Mouse (Mus musculus) spleen, postnatal 14 days (tissue): ENCODE data around the gene Mpzl3.
"Not testable (repeated sequence)": the region's sequence is repeated elsewhere in the genome, so short reads cannot be mapped to it uniquely, and the experiment has no call there.

ENCODE experiments used
- DNase-seq, 2 experiments: peaks; one replicate each; pipeline ENCODE4 v3.0.0; 2021 to 2022; ENCODE audit warnings: low spot score in 2 of 2

The Mpzl3 gene

DNA sequence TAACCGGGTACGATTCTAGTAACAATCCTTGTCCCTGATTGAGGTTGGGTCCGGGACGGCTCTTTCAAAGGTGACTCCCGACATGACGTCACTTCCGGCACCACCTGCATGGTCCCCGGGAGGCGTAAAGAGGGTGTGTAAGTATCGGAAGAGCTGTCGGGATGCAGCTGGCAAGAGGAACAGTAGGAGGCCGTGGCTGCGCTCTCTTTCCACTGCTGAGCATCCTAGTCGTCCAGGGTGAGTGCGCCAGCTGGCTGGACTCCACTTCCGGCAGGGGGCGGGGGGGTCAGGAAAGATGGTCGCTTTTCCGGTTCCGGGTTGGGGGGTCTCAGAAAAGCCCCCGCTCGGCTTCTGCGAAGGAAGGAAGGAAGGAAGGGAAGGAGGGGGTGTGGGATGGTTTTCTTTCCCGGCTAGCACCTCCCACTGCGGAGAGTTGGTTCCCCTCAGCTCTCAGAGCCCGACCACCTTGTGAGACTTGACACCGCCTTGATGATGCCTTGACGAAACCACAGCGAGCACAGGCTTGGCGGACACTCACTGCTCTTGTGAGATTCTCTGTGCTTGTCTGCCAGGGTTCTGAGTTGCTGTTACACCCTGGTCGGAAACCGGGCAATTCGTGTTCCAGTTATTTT is at the start of gene Mpzl3:
Gene Mpzl3, plus strand, starts transcription at position 105 of the 632 bp plus-strand sequence.
- DNase-seq = peak; percentile 31 to 67

DNA sequence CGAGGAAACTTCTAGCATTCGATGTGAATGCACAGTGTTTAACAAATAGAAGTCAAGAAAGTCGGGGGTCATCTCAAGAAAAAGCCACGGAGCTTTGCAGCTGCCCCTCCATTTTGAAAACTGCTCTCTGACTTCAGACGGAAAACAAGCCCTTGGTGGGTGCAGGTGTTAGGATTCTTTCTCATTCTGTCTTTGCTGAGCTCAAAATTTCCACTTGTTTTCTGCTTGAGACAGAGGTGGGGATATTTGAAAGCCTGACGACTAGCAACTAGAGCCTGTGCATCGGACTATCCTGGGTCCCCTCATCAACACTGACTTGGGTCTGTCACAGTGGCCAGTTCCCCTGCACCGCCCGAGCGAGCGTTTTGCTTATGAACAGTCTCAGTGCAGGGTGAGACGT is 47.6 kb upstream of the Mpzl3 start:
- no peak for DNase-seq

DNA sequence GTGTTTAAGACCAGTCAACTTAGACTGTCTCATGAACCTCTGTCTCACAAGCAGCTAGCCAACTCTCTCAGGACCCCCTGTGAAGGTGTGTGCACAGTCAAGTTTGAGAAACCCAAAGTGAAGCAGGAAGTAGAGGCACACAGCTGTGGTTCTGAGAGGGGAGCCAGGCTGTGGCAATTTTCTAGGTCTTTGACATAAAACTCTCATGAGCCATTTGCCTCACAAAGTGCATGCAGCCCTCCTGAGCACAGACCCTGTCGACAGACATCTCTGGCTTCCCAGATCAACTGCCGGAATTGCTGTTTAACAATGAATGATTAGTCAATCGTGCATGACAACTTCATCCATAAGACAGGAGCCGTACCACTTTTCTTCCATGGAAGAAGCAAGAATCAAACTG is 46.6 kb upstream of the Mpzl3 start:
- DNase-seq = no peak

DNA sequence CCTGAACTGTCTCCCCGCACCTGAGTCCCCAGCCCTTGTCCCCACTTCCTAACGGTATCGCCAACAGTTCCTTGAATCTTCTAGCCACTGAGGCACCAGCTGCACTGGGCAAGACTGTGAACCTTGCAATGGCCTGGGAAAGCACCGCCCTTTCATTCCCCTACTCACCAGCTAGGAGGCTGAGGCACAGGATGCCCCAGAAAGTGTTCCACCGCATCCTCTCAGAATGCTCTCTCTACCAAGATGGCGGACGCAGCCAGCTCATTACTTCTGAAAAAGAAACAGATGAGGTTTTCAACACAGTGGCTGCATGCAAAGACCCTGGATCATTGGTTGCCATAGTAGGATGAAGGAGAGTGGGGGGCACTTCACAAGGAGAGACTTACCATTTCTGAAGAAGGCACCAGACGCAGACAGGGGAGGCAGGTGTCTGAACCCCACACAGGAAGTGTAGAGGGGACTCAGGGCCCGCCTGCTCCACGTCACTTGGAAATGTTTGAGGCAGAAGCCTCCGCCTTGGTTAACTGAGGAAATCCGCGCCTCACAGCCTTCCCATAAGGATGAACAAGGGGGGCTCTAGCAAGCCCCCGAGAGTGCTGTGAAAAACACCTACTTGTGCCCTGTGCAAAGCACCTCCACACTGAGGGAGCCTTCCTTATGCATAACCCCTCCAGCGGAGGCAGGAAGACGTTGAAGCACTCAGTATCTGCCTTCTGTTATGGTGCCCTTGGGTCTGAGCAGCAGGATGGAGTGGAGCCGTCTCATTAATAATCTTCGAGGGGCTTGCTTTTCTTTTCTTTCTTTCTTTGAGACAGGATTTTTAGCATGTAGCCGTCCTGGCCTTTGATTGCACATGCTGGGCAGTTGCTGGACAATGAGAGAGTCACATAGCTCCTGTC is 45.6 kb upstream of the Mpzl3 start, which contains the start of gene Cd3e:
Gene Cd3e, minus strand, starts transcription at position 448 of the 899 bp plus-strand sequence.
- no peak for DNase-seq

DNA sequence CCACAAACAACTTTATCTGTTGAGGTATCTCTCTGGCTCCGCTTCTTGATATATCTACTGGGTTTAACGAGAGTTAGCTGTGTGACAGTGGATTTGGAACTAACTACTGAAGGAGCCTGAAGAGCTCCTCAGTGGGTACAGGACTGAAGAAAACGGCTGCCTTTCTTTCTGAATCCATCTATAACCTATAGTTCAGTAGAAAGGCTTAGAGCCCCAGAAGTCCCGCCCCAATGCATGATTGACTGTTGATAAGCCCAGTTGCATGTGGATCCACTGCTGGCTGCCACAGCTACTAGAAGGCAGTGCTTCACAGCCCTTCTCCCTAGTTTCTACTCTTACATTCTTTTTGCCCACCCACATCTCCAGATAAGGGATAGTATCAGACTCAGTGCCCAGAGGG is 44.5 kb upstream of the Mpzl3 start:
- no peak for DNase-seq

DNA sequence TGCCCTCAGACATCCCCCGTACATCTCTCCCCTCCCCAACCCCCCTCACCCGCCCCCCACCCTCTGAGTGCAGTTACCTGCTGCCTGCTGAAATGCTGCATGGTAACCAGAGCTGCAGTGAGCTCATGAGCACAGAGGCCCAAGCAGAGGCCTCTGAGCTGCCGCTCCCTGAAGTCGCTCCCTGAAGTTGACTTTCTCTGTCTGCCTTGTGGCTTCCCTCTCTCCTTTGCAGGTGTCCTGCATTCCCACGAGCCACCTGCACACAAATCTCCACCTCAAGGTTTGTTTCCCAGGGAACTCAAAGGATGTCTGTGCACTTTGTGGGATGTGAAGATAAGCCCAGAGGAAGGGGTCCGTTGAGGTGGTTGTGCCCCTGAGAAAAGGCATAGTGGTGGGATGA is 43.7 kb upstream of the Mpzl3 start:
- DNase-seq = no peak

DNA sequence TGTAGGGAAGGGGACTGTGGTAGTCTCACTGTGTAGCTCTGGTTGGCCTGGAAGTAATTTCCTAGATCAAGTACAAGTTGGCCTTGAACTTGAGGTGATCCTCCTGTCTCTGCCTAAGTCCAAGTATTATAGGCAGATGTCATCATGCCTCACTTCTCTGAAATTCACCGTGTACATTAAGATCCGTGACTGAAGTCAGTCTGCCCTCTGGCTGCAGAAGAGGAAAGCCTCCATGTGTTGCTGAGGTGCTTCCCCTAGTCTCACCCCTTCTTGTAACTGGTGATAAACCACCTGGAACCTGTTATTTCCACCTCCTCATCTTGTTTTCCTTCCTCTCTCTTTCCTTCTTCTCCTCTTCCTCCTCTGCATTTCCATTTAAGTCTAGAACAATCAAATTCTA is 40.1 kb upstream of the Mpzl3 start:
- no peak for DNase-seq

DNA sequence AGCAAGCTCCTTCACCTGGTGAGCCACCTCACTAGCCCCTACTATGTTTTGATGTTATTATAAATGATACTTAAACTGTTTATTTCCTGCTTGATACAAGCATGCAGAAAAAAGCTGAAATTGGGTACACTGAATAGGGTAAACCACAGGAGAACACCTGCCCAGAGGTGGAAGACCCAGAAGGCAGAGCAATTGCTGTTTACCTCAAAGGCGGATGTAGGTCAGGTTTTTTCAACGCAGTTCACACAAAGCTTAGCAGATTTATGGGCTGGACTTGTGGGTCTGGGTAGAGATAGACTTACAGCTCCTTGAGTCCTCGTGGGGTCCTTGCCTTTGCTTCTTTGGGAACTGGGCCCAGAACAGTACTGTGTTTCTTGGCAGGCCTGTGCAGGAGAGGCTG is 39.1 kb upstream of the Mpzl3 start:
- no peak for DNase-seq

DNA sequence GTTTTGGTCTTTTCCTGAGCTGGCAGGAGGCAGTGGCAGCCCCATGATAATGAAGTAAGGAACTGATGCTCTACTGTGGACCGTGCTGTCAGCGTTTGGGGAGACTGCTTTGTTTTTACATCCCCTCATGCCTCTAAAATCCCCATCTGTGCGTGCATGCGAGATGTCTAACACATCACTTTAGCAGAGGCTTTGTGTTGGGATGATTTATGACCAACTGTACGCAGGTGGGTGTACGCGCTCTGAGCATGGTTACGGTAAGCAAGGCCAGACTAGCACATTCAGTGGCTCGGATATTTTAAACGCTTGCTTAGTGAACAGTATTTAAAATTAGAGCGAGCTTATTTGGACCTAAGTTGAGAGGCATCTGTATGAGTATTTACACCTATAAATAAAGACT is 37.0 kb upstream of the Mpzl3 start:
- no peak for DNase-seq

DNA sequence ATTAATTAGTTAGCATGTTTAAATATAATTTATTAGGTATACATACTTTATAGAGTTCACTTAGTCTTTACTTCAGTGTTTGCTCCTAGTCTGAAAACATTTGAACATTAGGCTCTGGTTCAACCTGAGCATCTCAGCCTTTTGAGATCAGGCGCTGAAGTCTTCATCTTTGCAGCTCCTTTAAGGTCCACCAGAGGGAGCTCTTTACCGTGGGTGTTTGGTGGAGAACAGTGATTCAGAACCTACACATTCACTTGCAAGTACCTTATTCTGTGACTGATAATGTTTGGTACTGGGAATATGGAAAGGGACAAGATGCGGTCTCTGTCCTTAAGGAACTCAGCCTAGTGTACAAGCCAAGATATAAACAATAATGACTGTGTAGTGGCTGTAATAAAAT is 32.2 kb upstream of the Mpzl3 start:
- DNase-seq = peak in 1 of 2 experiments; percentile 59

DNA sequence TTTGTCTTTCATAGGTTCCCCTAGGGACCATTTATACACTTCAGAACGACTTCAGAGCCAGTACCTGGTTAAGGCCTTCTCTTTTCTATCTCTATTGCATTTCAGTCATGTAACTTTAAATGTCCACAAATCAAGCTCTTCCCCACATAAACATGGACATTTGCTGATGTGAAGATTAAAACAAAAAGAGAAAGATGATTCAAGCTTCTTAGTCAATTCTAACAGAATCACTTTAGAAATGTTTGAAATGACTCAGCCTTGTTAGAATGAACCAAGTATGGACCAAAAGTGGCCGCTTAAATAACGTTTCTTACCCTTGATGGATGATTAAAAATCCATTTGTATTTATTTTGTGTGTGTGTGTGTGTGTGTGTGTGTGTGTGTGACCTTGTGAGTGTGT is 31.3 kb upstream of the Mpzl3 start:
- DNase-seq = no peak

DNA sequence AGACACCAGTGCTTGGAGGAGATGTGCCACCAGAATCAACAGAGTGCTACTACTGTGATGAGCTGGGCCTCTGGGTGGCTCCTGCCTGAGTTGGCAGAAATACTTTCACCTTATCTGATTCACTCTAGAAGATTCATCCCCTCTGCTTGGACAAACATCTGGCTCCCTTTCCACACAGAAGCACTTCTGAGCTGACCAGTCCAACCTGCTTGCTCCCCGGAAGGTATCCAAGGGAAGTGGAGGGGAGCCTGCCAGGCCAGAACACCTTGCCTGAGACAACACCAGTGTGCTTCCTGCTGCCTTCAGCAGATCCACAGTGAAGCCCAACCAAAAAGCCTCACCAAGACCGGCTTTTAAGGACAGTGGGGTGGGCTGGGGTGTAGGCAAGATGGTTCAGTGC is 30.8 kb upstream of the Mpzl3 start:
- no peak for DNase-seq

DNA sequence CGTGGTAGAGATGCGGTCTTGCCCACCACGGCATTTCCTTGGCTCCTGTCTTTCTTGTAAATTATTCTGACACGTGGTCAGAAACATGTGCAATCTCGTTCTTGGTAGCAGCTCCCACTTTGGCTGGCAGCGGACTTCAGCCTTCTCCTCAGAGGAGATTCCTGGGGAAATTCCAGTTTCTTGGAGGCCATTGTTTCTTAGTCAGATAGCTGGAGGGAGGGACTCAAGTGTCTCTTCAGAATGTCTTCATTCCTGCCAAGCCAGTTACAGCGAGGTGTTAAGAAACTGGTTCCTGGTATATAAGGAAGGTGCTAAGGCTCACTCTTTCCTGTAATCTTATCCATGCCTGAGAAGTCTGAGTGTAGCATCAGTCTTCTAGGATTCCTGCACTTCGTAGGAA is 27.6 kb upstream of the Mpzl3 start:
- no peak for DNase-seq

DNA sequence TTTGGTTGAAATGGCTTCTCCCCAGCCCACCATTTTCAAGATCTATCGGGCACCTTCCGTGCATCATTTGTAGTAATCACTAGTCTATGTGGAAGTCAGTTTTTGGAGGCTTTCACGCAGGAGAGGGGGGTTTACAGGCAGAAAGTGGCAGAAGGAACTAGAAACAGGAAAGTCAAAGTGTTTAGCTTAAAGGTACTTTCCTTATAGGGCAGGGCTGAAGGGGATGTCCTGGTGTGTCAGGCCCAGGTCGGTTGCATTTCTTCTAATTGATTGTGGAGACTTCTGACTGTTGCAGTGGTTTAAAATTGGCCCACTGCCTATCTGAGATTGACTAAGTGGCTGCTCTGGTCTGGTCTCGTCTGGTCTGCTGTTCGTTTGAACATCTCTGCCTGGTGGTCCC is 24.6 kb upstream of the Mpzl3 start:
- DNase-seq = no peak

DNA sequence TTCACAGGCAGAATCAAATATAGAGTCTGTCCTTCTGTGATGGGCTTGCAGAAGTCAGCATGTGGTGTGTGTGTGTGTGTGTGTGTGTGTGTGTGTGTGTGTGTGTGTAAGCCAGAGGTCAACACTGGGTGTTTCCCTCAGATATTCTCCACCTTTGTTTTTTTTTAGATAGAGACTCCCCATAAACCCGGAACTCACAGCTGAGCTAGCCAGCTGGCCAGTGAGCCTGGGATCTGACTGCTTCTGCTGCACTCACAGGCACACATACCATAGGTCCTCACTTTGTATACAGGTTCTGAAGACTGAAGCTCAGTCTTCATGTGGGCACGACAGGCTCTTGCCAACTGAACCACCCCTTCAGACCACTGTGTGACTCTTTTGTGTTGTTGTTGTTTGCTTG is 22.7 kb upstream of the Mpzl3 start:
- DNase-seq = no peak

DNA sequence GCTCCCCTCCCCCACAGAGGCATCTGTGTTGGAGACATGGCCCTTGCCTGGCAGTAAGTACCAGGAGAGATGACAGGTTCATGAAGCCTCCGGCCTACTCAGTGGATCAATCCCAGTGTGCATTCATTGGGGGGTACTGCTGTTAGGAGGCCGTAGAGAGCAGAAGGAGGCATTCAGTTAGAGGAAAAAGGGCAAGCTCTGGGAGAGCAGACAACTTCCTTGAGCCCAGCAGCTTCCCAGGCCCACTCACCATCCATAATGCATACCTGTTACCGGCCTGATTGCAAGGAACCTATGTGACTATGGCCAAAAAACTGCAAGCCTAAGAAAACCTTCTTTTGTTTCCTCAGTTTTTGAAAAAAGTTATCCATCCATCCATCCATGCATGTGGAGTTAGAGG is 20.5 kb upstream of the Mpzl3 start:
- DNase-seq = no peak

DNA sequence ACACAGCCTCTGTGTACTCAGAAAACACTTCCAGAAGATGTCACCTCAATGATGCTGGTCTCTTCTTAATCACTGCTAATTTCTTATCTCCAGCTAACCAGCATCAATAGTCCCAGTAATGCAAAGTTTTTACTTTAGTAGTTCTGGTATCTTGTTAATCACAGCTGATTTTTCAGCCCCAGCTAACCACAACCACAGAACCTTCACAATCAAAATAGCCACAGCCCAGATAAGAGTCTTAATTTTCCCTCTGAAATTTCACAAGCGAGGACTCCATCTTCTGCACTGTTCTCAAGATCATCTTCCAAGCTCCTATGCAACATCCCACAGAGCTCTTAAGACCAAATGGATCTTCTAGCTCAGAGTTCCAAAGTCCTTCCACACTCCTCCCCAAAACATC is 17.2 kb upstream of the Mpzl3 start:
- not testable (repeated sequence) for DNase-seq

DNA sequence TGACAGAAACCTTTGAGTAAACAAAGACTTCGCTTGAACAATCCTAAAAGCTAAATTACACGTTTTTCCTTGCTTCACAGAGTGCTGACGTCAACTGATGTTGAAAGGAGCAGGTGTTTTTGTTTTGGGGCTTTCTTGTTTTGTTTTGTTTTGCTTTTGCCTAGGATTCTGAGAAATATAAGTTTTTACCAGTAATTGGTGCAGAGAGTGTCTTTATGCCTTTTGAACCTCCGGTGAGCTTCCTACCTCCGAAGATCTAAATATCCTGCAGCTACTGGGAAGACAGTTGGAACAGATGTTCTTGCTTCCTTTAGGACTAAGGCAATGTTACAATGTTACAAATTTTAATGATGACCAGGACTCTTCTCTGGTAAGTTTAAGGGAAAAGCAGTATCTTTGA is 15.5 kb upstream of the Mpzl3 start, which contains the start of gene Mpzl2:
Gene Mpzl2, plus strand, starts transcription at position 301 of the 400 bp plus-strand sequence.
- no peak for DNase-seq

DNA sequence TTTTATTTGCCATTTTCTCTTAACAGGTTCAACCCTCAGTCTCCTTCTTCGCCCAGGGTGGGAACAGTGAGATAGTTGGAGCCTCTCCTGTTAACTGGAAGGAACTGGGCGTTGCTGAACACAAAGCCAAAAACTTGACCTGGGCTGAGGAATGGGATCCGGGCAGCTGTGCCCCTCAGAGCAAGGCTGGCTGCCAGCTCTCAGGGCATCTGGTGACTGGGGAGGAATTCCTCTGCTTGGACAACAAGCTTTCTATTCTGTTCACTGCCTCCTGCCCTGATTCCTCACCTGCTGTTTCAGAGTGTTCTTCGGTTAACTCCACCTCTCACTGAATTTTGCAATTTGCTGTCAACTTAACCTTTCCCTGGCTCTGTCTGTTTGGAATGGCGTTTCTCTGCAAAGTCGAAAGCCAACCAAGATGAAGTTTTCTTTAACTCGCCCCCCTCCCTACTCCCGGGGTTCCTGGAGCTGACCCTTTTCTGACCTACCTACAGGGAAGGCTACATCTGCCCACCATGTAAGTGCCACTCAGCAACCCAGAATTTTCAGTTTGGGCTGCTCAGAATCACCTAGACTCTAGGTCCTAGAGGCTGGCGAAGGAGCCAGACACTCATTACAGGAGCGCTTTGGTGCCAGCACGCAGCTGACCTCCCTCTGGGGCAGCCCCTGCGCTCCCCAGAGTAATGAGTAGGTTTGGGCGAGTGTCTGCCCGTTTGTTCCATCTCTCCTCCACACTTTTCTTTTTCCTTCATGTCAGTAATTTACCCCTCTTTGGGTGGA is 14.7 kb upstream of the Mpzl3 start:
- DNase-seq = no peak

DNA sequence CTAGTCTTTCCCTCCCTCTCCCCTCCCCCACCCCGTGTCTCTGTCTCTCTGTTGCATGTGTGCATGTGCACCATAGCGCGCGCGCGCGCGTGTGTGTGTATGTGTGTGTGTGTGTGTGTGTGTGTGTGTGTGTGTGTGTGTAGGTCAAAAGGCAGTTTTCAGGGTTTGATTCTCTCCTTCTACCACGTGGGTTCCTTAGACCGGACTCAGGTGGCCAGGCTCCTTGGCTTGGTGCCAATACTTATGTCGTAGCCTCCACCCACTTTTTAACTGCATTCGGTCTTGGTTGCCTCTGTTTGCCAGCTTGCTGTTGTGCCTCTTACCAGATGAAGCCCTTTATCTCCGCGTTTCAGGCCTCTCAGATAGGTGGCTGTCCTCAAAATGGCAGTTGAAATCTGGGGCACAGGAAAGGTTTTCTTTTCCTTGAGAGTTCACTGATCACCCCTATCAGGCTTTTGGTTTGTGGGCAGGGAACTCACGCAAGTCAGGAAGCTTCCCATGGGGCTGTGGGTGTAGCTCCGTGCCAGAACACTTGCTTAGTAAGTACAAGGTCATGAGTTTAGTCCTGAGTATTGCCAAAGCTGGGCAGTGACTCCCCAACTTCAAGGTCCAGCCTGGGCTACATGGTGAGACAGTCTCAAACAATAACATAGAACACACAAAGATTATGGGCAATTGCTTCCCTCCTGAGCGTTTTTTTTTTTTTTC is 13.7 kb upstream of the Mpzl3 start:
- DNase-seq = no peak

DNA sequence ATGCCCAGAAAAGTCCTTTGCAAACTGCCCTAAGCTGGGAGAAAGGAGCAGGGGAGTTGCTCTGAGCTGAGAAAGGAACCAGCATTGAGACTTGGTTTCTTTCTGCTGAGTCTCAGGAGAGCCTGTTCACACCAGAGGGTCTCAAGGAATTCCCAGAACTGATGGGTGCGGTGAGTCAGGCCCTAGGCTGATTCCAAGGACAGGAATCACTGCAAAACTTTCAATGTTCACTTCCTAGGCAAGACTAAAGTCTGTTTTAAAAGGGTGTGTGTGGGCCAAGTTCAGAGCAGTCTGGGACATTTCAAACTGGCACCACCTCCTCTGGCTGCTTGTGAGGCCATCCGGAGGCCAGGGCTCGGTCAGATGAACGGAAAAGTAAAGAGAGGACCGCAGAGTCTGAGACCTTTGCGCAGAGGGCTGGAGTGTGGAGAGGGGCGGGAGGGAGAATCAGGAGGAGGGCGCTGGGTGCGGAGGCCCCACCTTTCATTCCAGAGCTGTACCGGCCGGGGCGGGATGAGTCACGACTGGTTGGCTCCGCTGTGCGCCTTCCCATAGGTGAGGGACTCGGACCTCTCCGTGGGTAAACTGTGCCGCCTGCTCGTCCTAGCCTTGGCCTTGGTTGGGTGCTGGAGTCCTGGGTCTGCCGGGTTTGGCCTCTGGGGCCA is 12.8 kb upstream of the Mpzl3 start:
- DNase-seq = no peak
